Mouse (Mus musculus) testis, adult 2 months (tissue): ENCODE measurements around the gene Crtam. TPM values are rescaled to one million over a fixed set of nuclear protein-coding genes. Genes with fewer than 3 reads are reported as not detected.

ENCODE experiments used
- H3K27ac ChIP-seq: fragments of 200-500 bp; 2 replicates; pipeline ENCODE4 v1.5.1; 2012; ENCODE audit warnings: low read depth, low read length; ENCODE audit not compliant: control insufficient read depth, insufficient read depth
- H3K27me3 ChIP-seq: fragments of 200-500 bp; 2 replicates; pipeline ENCODE4 v1.6.1; 2012; ENCODE audit warnings: mild to moderate bottlenecking, low read length, moderate library complexity; ENCODE audit not compliant: control insufficient read depth, insufficient read depth
- H3K36me3 ChIP-seq: fragments of 200-500 bp; 2 replicates; pipeline ENCODE4 v1.6.1; 2012; ENCODE audit warnings: mild to moderate bottlenecking, low read length; ENCODE audit not compliant: control insufficient read depth, insufficient read depth
- H3K4me1 ChIP-seq: fragments of 200-500 bp; 2 replicates; pipeline ENCODE4 v1.6.1; 2012; ENCODE audit warnings: low read length; ENCODE audit not compliant: control insufficient read depth, insufficient read depth
- H3K4me3 ChIP-seq: fragments of 200-500 bp; 2 replicates; pipeline ENCODE4 v1.5.1; 2012; ENCODE audit warnings: low read depth, mild to moderate bottlenecking, low read length, moderate library complexity, mixed read lengths; ENCODE audit not compliant: control insufficient read depth
- CTCF ChIP-seq: fragments of 200-500 bp; IDR thresholded peaks from 2 replicates; pipeline ENCODE4 v1.5.1; 2012; ENCODE audit warnings: low read depth, mild to moderate bottlenecking, inconsistent platforms, low read length, moderate library complexity; ENCODE audit not compliant: control insufficient read depth, insufficient read depth, insufficient replicate concordance
- POLR2A ChIP-seq: fragments of 200-500 bp; IDR thresholded peaks from 2 replicates; pipeline ENCODE4 v1.6.1; 2012; ENCODE audit warnings: low read depth, mild to moderate bottlenecking, inconsistent platforms, low read length, moderate library complexity; ENCODE audit not compliant: control insufficient read depth
- polyA plus RNA-seq: library from polyadenylated mRNA; depleted of rRNA; stranded (reverse); fragments of >200 nt; gene quantifications from 2 replicates; pipeline ENCODE4 v1.2.3, GENCODE M21; 2012; rRNA removed

The Crtam gene
- polyA plus RNA-seq, 1 experiment = 9.5 TPM

DNA sequence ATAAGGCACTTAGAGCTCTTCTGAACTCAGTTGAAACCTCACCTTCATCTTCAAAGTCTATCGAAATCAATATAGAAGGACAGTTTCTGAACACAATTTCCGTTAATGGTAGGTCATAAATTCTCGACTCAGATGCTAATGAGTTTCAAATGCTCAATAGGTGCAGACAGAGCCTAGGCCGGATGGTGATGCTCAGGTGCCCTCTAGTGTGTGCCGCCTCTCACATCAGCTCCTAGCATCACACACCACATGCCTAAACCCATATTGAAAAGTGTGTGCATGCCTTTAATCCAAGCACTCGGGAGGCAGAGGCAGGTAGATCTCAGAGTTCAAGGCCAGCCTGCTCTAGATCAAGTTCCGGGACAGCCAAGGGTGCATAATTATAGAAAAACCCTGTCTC, 67.0 kb downstream of the Crtam start:
- no peak overlapping the region for H3K27ac ChIP-seq
- H3K4me3 ChIP-seq = no peak overlapping the region
- H3K27me3 ChIP-seq = no peaks in the 10 kb centered on the region
- no peaks in the 10 kb centered on the region for H3K4me1 ChIP-seq
- TF ChIP-seq CTCF (peak; percentile 50; the same call in 1 of the 2 replicates), POLR2A (no peak)
- no peaks in the 10 kb centered on the region for H3K36me3 ChIP-seq

DNA sequence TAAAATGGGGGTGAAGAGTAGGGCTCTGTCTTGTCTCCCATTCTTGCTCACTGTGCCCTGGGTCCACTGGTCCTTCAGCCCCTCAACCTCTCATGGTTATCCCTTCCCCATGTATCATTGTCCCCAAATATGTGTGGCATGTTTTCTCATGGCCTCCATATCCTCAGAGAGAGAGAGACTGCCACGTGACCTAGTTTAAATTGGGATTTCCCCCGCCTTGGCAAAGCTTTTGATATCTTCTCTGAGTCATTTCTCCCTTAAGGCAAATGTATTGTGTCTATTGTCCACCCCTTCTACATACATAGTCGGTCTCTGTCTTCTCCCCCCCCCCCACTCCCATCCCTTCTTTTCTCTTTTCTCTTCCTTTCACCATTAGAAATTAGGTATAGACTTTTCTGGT, 71.1 kb downstream of the Crtam start:
- no peaks in the 10 kb centered on the region for H3K27me3 ChIP-seq
- TF ChIP-seq CTCF (no peak), POLR2A (no peak)
- H3K4me1 ChIP-seq = no peaks in the 10 kb centered on the region
- H3K27ac ChIP-seq = no peak overlapping the region
- no peaks in the 10 kb centered on the region for H3K36me3 ChIP-seq
- H3K4me3 ChIP-seq = no peak overlapping the region

DNA sequence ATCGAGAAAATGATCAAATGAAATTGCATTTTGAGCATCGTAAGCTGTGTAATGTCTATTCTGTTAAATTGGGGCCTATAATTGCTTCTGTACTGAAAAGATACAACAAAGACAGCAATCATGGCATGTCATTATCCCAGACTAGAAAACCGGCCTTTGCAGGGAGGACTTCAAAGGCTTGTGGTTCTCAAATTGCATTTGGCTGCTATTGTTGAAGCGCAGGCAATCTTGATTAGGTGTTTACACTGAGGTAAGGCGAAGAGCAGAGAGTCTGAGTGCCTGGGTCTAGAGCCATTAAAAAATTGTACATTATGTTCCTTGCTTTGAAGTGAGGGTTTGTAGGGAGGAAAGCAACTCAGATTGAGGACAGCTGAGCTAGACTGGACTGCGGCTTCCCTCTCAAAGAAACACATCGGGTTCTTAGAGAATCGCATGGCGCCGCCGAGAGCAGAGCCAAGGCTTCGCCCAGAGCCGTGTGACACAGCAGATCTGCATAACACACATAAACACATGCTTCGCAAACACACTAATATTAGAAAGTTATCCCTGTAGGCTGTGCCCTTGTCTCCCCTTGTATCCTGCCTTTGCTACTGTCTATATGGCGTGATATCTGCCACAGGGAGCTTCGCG, 77.0 kb downstream of the Crtam start:
- H3K27ac ChIP-seq = no peak overlapping the region

More for the DNA sequence above, 77.0 kb downstream of the Crtam start:
- TF ChIP-seq POLR2A (no peak), CTCF (no peak)
- Histone ChIP-seq H3K4me1 (no peaks in the 10 kb centered on the region), H3K27me3 (no peaks in the 10 kb centered on the region), H3K36me3 (no peaks in the 10 kb centered on the region), H3K4me3 (no peak overlapping the region)

Other genes with a start within 250 kb of the Crtam start
- 307 and 321 TPM in 2 replicates for gene Hspa8, start 203.6 kb downstream of the Crtam start, polyA plus RNA-seq
- gene Bsx, start 130.5 kb downstream of the Crtam start, polyA plus RNA-seq = 0.02 TPM in 1 of 2 replicates, not detected in the other
- gene Jhy, start 40.5 kb downstream of the Crtam start, polyA plus RNA-seq = 28.7 and 29.0 TPM in 2 replicates
- 1.3 and 1.6 TPM in 2 replicates for gene Ubash3b, start 157.1 kb upstream of the Crtam start, polyA plus RNA-seq